Mouse (Mus musculus): ENCODE data around the gene Srgap2. TPM values are rescaled to one million over a fixed set of nuclear protein-coding genes. Genes with fewer than 3 reads are reported as not detected.

Srgap2 gene
- total RNA-seq, 2 experiments from 2014 or later = 60.7 to 98.2 TPM

GRCm38 (mm10) chr1:131481391-131481790, 45.8 kb downstream of the Srgap2 start:
- intact Hi-C loops (cut with DNase I) = loop anchor here (5.0 kb wide), 1 partner anchor 41 kb away; no protein-coding TSS in a partner anchor
- no peak for DNase-seq (ENCODE audit: low spot score in 2 of 2)

DNA sequence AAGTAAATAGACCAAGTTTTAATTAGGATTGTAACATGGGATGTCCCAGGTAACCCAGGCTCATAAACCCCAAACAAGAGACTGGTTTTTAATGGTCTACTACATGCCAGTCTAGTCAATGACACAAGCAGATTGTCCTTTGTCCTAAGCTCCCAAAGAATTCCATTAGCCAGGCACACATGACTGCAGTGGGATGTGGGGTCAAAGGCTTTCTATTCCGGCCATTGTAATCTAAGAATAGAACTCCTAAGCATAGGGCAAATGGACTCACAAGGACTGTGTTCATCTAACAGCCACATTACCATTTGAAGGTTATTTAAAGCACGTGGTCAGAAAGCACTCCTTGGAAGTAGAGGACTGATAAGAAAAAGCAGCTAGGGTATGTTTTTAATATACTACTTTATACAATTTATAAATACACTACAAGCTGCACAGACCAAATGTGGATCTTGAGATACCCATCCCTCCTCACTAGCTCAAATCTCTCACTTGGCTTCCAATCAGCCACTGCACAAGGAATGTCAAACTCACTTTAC, 48.3 kb downstream of the Srgap2 start:
- intact Hi-C loops (cut with DNase I) = no loop called here
- DNase-seq (ENCODE audit: low spot score in 2 of 2) = no peak

DNA sequence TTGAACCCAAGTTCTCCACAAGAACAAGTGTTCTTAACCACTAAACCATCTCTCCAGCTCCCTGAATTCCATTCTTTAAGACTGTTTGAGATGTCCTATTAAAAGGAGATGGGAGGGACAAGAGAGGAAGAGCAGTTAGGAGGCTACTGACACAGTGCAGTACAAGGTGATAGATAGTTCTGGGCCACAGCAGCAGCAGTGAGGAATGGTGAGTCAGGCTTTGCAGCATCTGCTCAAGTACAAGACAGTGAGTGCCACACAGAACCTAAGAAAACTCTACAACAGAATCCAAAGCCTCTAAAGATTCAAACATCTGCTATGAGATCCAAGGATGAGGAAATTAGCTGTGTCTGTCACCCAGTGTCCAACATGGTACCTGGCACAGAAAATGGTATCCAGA, 51.8 kb downstream of the Srgap2 start:
- intact Hi-C loops (cut with DNase I) = no loop called here
- DNase-seq (ENCODE audit: low spot score in 2 of 2) = no peak

- intact Hi-C loops (cut with DNase I) = no loop called here
- DNase-seq (ENCODE audit: low spot score in 2 of 2) = no peak
Observed at GRCm38 (mm10) chr1:131473631-131474118, 53.5 kb downstream of the Srgap2 start.

DNA sequence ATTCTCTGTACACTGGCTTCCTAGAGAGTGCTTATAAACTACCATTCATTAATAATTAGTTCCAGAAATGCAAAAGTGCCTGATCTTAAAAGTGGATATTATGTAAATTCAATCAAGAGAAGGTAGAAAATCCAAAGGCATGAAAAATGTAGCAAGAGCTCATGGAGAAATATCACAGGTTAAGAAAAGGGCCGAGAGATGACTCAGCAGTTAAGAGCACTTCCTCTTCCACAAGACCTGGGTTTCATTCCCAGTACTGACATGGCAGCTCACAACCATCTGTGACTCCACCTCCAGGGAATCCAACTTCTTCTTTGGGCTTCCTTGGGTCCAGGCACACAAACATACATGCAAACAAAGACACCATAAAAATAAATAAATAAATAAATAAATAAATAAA, 56.6 kb downstream of the Srgap2 start:
- DNase-seq (ENCODE audit: low spot score in 2 of 2) = no peak
- intact Hi-C loops (cut with DNase I) = no loop called here

- no peak for DNase-seq (ENCODE audit: low spot score in 2 of 2)
- intact Hi-C loops (cut with DNase I) = no loop called here
Observed at GRCm38 (mm10) chr1:131465855-131466254, 61.3 kb downstream of the Srgap2 start.

DNA sequence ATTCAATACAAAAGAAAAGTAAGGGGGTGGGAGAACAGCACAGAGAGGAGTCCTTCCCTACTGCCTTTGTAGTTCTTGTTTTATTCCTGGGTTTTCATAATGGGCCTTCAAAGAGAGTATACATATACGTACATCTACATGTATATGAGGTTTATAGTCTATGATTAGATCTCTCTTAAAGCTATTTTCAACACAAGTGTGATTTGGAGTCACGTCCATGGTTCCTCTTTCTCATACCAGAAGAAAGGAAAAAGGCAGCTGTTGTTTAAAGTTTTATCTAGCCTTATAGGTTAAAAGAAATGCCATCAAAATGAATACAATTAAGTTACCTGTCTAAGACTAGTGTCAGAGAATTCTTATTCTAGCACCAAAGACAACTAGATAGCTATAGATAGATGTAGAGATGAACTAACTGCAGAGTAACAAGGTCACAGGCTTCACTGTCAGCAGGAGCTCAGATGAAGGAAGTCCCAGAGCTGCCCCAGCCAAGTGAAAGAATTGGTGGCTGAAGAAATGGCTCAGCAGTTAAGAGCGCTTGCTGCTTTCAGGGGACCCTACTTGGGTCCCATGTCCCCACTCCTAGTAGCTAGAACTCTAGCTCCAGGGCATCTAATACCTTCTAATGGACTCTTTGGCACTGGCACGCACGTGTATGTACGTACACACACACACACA, 63.1 kb downstream of the Srgap2 start:
- intact Hi-C loops (cut with DNase I) = no loop called here
- DNase-seq (ENCODE audit: low spot score in 2 of 2) = no peak

- intact Hi-C loops (cut with DNase I) = no loop called here
- no peak for DNase-seq (ENCODE audit: low spot score in 2 of 2)
Observed at GRCm38 (mm10) chr1:131462541-131463067, 64.5 kb downstream of the Srgap2 start.

GRCm38 (mm10) chr1:131460914-131461530, 66.1 kb downstream of the Srgap2 start:
- intact Hi-C loops (cut with DNase I) = no loop called here
- no peak for DNase-seq (ENCODE audit: low spot score in 2 of 2)

DNA sequence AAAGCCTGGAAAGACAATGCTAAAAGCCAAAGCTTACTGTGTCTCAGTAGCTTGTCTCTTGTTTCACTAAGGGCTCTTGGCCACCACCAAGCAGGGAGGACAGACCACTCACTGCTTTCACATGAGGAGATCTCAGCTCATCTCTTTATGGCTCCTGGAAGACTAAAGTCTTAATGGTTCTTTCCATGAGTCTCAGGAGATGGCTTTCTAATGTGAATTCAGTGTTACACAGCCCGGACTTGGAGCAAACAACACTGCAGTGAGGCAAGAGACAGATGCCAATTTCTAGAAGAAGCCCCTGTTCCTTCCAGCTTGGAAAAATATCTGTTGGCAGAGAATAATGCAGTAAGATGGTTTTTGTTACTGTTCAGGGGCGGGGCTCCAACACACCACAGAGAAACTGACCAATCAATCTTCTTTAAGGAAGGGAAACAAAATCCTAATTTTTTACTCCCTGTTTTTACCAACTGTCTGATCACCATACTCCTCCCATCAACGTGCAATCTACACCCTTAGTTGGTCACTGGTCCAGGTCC, 71.7 kb downstream of the Srgap2 start:
- intact Hi-C loops (cut with DNase I) = no loop called here
- DNase-seq (ENCODE audit: low spot score in 2 of 2) = no peak

DNA sequence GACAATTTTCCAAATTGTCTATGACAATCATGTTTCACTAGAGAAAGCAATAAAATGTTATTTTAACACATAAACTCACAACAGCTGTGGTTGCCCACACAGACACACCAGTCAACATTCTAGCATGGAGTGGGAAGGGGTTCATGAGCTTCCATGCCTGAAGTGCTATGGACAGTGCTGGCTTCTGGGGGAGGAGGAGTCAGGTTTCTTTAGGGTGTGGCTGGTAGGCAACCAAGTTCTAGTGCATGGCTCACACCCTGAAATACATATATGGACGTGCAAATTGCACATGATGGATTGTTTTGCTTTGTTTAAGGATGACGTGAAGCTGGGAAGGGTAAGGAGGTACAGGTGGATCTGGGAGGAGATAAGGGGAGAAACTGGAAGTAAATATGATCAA, 72.8 kb downstream of the Srgap2 start:
- intact Hi-C loops (cut with DNase I) = no loop called here
- DNase-seq (ENCODE audit: low spot score in 2 of 2) = no peak

DNA sequence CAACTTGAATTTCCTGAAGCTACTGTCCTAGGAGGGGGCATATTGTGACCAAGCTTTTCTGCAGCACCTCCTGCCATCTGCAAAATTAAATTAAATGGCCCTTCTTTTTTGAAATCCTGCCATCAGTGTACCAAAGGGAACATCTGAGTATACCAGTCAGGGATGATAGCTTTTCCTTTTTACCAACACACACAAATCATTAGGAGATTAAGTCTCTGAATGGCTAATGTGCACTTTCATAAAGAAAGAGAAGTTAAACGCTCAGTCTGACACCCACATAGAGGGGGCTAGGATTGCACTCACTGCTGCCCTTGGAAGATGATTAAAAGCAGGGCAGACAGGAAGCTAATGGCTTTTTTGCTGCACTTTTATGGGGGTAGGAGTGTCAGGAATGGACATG, 73.8 kb downstream of the Srgap2 start:
- intact Hi-C loops (cut with DNase I) = no loop called here
- no peak for DNase-seq (ENCODE audit: low spot score in 2 of 2)

DNA sequence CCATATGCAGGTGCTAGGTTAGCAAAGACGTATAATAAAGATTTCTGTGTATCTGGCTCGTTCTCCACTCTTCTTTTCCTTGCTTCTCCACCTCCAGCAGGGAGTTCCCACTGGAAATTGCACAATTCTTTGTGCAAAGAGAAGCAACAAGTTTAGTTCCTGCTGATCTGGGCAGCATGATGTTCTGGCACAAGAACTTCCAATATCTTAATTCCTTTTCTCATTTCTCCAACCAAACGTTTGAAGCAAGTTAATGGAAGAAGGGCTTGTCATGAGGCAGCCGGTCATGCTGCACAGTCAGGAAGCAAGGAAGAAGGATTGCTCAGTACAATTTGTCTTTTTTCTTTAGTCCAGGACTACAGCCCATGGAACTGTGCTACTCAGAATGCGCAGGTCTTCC, 78.8 kb downstream of the Srgap2 start:
- DNase-seq (ENCODE audit: low spot score in 2 of 2) = no peak
- intact Hi-C loops (cut with DNase I) = no loop called here

GRCm38 (mm10) chr1:131447333-131447732, 79.8 kb downstream of the Srgap2 start:
- intact Hi-C loops (cut with DNase I) = no loop called here

GRCm38 (mm10) chr1:131446577-131446976, 80.6 kb downstream of the Srgap2 start:
- no peak for DNase-seq (ENCODE audit: low spot score in 2 of 2)
- intact Hi-C loops (cut with DNase I) = no loop called here

More at GRCm38 (mm10) chr1:131447333-131447732, 79.8 kb downstream of the Srgap2 start:
- no peak for DNase-seq (ENCODE audit: low spot score in 2 of 2)

GRCm38 (mm10) chr1:131438556-131438955, 88.6 kb downstream of the Srgap2 start:
- intact Hi-C loops (cut with DNase I) = no loop called here
- DNase-seq (ENCODE audit: low spot score in 2 of 2) = no peak

DNA sequence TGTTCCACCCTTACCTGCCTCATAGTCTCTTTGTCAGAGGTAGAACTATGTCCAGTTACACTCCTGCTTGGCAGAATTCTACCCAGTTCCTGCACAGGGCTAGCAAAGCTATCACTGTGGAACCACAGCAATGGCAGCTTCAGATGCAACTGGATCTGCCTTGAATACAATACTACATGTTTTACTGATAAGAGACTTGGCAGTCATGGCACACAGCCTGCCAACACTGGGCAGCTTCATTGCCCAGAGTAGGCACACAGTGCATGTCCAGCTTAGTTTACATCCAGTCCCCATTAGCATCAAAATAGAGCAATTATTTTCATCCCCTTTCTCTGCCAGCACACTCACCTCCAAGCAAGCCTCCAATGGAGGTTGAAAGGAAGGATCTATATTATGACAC, 89.2 kb downstream of the Srgap2 start:
- intact Hi-C loops (cut with DNase I) = no loop called here
- no peak for DNase-seq (ENCODE audit: low spot score in 2 of 2)

DNA sequence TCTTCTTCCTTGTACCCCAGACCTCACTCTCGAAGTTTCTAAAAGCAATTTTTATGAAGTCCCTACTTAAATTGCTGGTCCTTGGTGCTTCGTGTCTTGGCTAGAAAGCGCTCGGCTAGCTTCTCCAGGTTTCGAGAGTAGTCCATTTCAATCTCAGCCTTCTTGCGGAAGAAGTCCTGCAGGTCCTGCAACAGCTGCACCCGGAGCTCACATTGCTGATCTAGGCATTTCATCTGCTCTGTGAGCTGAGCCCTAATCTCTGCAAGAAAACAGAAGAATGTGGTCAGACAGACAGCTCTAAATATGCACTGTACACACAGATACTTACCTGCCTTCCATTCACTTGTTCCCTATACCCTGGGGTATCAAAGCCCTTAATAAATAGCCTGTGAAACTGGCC, 90.5 kb downstream of the Srgap2 start:
- intact Hi-C loops (cut with DNase I) = no loop called here
- no peak for DNase-seq (ENCODE audit: low spot score in 2 of 2)

DNA sequence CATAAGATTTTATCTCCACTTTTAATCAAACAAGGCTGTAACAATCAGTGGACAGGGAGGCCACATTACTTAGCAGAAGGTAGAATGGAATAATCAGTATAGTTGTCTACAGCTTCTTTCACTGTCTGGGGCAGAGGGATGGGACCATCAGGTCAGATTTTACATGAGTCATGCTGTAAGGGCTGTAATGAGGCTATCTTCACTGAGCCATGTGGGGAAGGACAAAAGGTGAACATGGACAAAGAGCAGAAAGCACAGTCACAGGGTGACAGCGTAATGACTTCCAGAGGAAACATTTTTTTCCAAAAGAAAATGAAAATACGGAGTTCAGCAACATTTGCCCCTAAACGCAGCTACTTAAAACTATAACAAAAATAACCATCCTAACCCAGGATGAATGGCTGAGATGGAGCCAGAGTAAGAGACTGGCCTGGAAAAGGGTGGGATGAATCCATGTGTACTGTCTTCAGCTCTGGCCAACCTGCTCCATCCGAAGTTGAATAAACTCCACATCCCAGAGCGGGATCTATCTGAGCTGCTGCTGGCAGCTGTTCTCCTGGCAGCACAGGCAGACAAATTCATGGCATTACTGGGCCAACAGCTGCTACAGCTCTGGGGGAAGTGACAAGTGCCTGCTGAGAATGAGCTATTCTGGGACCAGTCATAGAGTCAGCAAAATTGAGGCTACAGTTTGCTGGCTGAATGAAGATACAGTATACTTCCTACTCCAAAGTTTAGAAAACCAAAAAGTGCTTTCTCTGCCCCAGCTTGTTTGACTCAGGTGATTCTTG, 95.5 kb downstream of the Srgap2 start:
- peak; percentile 54 to 55 for DNase-seq (ENCODE audit: low spot score in 2 of 2)
- intact Hi-C loops (cut with DNase I) = loop anchor here (5.0 kb wide), 1 partner anchor 96 kb away; the partner anchor contains the start of genes Fam72a and Srgap2
